Mouse (Mus musculus): ENCODE data around the gene Itfg2. TPM values are rescaled to one million over a fixed set of nuclear protein-coding genes. Genes with fewer than 3 reads are reported as not detected.
A peak's percentile ranks its signal among the peaks of the same experiment; 100 is the strongest.

Gene Itfg2
- total RNA-seq, 2 experiments from 2014 or later, result 24.1 to 25.0 TPM

DNA sequence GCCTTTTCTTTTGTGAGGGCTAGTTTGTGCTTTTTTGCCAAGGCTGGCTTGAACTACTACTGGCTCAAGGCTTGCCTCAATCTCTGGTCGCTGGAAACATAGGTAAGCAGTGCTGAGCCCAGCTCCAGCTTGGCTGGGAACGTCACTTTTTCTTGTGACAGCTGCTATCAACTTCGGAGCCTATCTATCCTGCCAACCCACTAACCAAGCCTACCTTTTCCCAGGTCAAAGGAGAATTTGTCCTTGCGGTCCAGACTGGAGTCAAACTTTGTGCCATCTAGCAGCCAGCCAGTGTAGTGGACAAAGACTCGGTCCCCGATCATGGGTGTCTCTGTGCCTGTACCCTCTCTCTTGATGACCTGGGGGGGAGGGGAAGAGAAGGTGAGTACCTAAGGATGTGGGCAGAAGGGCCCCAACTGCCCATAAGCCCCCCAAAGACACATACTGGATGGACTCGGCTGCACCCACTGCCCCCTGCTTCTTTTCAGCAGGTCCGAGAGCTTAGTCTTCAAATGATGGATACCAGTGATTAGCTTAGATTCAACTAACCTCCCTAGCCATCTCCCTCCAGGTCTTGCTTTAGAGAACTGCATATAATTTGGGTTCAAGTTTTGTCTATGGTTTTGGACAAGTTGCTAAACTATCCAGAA lies 11.8 kb upstream of the Itfg2 start:
- no peak for DNase-seq (ENCODE audit: low spot score in 2 of 2)

GRCm38 (mm10) chr6:128435474-128435873 lies 10.7 kb upstream of the Itfg2 start:
- no peak for DNase-seq (ENCODE audit: low spot score in 2 of 2)

DNA sequence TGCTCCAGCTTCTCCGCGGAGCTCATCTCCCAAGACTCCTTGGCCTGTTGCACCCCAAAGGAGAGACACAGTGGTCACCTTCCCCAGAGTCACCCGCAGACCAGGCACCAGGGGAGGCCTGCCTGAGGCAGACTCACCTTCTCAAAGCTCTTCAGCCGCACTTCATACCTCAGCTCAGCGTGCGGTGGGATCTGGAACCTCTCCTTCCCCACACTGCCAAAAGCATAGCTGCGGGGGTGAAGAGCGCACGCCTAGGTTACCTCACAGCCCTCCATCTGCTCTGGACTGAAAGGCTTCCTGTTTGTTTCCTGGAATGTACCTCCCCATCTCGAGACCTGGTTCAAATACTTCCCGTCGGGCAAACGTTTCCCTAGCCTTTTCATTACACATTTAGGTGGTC lies 8.8 kb upstream of the Itfg2 start:
- no peak for DNase-seq (ENCODE audit: low spot score in 2 of 2)

- DNase-seq (ENCODE audit: low spot score in 2 of 2), result no peak
These were observed 7.7 kb upstream of the Itfg2 start for GRCm38 (mm10) chr6:128432356-128432915.

DNA sequence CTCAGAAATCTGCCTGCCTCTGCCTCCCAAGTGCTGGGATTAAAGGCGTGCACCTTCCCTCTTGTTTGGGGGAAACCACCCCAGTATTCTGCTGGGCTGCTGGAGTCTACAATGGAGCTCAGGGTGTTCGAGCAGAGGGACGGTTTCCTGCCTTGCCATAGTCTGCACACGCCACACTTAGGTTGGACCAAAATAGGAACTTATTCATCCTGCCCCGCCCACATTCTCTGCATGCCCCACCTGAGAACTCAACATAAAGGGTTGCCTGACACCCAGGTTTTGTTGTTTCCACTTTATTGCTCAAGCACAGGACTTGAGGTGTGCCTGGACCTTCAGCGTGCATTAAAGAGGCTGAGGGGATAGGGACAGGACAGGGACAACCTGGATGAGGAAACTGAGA lies 5.1 kb upstream of the Itfg2 start:
- no peak for DNase-seq (ENCODE audit: low spot score in 2 of 2)

DNA sequence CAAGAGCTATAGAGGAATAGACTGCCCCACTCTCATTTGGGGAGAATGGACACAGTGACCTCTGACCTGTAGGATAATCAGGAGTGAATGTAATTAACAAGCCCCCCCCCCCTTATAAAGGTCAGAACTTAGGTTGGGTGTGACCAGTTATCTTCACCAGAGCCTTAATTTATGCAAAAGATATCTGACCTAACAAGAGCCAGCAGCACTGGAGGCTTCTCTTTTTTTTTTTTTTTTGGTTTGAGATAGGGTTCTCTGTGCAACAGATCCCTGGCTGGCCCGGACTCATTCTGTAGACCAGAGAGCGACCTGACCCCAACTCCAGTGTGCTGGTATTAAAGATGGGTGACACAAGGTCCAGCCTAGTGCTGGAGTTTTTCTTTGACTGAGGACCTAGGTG lies 4.6 kb upstream of the Itfg2 start:
- DNase-seq (ENCODE audit: low spot score in 2 of 2), result no peak

GRCm38 (mm10) chr6:128427571-128427970 lies 2.8 kb upstream of the Itfg2 start:
- DNase-seq (ENCODE audit: low spot score in 2 of 2), result no peak

GRCm38 (mm10) chr6:128425046-128425445 lies 315 bp upstream of the Itfg2 start:
- no peak for DNase-seq (ENCODE audit: low spot score in 2 of 2)

DNA sequence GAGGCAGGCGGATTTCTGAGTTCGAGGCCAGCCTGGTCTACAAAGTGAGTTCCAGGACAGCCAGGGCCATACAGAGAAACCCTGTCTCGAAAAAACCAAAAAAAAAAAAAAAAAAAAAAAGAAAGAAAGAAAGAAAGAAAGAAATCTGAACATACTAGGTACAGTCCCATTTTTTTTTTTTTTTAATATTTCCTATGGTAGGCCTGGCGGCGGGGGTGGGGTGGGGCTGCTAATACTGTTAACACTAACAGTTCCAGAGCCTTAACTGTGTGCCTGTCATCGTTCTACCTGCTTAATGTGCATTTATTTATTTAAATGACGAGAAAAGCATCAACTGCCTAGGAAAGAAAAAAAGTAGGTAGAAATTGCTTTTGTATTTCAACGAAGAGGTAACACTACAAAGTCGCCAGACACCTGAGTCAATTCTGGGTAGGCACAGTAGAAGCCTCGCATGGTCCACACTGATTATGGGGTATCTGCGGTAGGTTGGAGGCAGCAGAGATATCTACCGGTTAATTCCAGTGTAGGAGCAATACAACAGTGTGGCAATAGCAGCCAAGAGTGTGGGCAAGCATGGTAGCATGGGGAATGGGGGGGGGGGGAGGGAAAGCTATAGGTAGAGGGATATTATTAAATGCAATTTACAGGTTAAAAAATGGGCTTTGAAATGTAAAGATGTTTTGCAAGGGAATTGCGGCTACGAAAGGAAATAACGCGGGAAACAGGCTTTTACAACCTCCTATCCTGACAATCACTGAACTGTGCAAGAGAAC lies 1.0 kb downstream of the Itfg2 start:
- DNase-seq (ENCODE audit: low spot score in 2 of 2), result no peak

DNA sequence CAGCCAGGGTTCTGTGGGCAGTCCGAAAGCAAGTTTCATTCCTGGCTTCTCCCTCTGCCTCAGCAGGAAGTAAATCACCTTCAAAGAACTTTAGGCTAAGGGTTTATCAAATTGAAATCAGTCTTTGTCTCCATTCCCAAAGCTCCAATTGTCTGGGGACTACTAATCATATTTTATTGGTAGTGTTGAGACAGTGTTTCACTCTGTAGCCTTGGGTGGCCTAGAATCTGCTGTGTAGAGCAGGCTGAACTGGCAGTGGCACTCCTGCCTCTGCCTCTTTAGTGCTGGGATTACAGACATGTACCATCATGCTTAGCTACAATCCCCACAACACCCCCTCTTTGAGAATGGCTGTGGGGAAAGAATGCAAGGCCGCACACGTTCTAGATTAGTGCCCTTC lies 3.3 kb downstream of the Itfg2 start:
- no peak for DNase-seq (ENCODE audit: low spot score in 2 of 2)

DNA sequence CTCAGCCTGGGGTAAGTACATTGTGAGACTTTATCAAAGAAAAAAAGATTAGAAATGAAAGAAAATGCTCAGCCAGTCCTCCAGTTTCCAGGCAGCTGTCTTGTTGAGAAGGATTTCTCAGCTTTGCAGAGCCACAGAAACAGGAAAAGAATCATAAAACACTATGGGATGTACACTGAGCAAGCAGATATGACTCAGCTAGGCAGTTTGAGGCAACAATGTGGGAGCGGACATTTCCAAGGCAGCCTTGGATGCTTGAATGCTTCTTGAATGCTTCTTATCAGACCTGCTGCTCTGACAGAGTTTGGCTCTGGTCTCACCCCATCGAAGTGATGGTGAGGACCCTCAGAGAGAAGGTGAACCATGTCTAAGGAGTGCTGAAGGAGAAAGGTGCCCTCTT lies 3.7 kb downstream of the Itfg2 start:
- DNase-seq (ENCODE audit: low spot score in 2 of 2), result no peak

DNA sequence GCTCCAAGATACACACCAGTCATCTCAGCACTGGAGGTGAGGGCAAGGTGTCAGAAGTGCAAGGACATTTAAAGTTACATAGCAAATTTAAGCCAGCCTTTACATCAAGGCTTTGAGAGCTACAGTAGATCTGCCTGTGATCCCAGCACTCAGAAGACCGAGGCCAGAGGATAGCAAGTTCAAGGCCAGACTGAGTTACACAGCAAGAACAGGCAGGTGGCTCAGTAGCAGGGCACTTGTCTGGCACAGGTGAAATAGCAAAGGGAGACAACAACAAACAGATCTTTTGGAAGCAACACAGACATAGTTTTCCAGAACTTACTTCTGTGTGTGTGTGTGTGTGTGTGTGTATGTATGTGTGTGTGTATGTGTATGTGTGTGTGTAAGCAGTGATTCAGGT lies 6.7 kb downstream of the Itfg2 start:
- no peak for DNase-seq (ENCODE audit: low spot score in 2 of 2)

DNA sequence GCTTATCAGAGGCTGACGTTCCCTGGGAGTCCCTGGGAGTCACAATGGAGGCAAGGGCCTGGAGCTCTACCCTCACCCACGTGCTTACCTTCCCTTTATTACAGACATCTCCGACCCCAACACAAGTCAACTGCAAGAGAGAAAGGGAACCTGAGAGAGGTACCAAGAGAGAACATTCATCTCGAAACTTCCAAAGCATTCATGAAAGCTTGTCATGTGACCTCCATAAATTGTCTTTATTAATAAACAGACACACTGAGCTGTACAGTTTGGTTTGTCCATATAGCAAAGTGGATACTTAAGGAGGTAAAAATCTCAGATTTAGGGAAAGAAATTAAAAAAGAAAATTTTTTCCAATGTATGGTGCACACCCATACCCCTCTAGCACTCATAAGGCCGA lies 8.6 kb downstream of the Itfg2 start:
- no peak for DNase-seq (ENCODE audit: low spot score in 2 of 2)

GRCm38 (mm10) chr6:128411115-128411514 lies 13.6 kb downstream of the Itfg2 start:
- peak; percentile 83 to 89 for DNase-seq (ENCODE audit: low spot score in 2 of 2)

DNA sequence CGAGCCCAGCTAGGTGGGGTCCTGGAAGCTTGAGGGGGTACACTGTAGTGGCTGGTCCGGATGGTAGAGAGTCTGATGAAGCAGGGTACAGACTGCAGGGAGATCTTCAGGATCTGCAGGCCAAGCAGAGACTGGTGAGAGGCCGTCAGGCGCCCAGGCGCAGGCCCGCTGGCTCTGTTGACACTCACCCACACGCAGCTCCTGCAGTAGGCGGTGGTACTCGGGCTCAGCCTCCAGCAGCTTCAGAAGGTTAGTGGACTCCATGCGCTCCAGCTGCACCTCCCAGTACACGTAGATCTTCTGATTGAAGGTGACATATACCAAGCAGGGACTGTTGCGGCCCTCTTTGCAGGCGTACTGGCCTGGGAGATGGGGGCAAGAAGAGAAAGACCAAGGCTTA lies 14.4 kb downstream of the Itfg2 start:
- peak in 1 of 2 experiments; percentile 56 for DNase-seq (ENCODE audit: low spot score in 2 of 2)

GRCm38 (mm10) chr6:128408544-128409125 lies 16.1 kb downstream of the Itfg2 start:
- DNase-seq (ENCODE audit: low spot score in 2 of 2), result no peak

GRCm38 (mm10) chr6:128404708-128405107 lies 20.0 kb downstream of the Itfg2 start:
- DNase-seq (ENCODE audit: low spot score in 2 of 2), result no peak

DNA sequence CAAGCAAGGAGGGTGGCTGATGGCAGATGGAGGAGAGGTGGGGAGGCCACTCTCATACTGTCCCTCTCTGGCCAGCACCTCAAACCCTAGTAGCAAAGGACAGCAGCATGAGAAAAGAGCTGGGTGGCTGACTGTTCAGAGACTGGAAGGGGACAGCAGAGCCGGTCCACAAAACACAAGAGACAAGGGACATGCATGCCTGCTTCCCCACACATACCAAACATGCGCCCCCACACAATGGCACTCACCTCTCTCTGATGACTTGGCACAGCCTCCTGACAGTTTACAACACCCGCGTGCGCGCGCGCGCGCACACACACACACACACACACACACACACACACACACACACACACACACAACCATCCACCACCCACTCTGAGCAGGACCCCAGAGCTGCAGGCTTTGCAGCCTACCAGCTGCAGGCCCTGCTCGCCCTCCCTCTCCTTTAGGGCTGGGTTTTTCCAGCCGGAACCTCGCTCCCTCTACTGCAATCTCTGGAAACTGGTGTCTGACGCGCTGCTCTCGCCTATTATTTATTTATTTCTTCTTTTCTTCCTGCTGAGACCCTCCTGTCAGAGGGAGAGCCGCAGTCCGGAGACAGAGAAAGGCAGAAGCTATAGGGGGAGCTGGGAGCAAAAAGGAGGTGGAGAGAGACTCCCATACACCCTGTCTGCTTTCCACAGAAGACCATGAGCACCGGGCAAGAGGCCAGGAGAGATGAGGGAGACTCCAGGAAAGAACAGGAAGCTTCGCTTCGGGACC lies 25.1 kb downstream of the Itfg2 start:
- DNase-seq (ENCODE audit: low spot score in 2 of 2), result peak; percentile 42 to 48

GRCm38 (mm10) chr6:128398996-128399395 lies 25.7 kb downstream of the Itfg2 start, which contains the start of gene Nrip2:
Gene Nrip2 (plus strand): TSS chr6:128399296.
- no peak for DNase-seq (ENCODE audit: low spot score in 2 of 2)

DNA sequence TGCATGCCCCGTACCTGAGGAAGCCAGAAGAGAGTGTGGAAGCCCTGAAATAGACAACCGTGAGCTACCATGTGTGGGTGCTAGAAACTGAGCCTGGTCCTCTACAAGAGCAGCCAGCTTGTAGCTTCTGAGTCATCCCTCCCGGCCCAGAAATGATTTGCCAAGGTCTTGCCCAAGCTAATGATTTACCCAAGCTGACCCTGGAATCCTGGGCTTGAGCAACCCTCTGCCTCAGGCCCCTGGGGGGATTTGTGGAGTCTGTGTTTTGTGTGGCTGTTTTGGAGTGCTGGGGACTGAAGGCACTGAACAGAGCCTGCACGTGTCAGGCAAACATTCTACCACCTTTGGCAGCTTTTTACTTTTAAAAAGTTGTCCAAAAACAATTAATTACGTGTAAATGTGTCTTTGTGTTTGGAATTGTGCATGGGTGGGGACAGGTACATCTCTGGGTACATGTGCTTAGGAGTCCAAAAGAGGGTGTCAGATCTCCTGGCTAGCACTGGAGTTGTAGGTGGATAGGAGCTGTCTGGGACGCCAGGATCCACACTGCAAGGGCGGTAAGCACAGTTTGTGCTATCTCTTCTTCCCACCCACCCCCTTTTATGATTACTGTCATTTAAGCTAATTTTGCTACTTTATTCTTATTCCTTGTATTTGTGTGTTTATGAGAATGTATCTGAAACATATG lies 27.0 kb downstream of the Itfg2 start:
- no peak for DNase-seq (ENCODE audit: low spot score in 2 of 2)

GRCm38 (mm10) chr6:128390683-128391082 lies 34.0 kb downstream of the Itfg2 start:
- DNase-seq (ENCODE audit: low spot score in 2 of 2), result no peak
